Mouse (Mus musculus) kidney, postnatal 36 days (tissue): ENCODE results near the gene Pip5k1c.

Experiments
- DNase-seq, 2 experiments: peaks; one replicate each; pipeline ENCODE4 v3.0.0; 2021 to 2022; ENCODE audit warnings: mixed read lengths in 2 of 2

The Pip5k1c gene

DNA sequence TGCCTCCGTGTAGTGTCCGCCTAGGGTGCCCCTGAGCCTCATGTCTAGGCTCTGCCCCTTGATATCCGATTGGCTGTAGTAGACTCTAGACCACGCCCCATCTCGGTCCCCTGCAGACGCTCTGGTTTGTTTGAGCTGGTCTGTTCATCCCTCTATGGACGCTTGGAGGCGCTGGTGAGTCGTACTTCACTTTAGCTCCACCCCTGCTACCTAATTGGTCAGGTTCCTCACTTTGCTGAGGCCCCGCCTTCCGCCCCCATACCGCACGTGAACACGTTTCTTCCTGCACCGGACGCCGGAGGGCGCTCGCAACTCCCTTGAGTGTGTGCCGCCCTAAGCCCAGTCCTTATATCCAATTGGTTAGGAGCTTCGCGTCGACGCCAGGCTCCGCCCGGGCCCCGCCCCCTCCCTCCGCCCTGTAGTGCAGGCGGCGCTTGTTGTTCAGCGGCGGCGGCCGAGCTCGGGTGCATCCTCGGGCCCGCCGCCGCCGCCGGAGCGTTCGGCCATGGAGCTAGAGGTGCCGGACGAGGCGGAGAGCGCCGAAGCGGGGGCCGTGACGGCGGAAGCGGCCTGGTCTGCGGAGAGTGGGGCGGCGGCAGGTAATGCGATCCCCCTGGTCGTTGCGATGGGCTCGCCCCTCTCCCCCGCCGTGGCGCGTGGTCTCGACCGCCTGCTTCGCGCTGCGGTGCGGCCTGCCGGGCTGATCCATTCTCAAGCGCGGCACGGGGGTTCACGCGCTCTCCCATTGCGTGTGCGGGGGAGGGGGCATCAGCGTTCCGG is at the start of gene Pip5k1c:
Pip5k1c (plus strand) TSS at position 410 of the 780 bp plus-strand sequence.
- DNase-seq, result peak; percentile 100

DNA sequence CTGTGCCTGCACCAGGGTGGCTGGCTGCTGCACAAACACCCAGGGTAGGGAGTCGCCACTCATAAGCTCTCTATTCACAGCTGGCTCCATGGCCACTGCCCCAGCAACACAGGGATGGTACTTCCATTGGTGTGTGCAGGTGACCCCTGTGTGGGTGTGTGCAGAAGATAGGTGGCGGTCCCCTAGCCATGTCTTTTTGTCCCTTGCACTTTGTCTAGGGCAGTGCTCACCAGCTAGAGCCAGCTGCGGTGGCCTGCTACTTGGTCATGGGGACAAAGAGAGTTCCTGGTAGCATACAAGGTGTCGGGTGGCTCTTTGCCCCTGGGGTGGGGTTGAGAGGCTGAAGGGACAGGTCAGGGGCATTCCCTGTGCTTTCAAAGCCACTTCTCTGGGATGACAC is 48.6 kb upstream of the Pip5k1c start:
- DNase-seq, result no peak

DNA sequence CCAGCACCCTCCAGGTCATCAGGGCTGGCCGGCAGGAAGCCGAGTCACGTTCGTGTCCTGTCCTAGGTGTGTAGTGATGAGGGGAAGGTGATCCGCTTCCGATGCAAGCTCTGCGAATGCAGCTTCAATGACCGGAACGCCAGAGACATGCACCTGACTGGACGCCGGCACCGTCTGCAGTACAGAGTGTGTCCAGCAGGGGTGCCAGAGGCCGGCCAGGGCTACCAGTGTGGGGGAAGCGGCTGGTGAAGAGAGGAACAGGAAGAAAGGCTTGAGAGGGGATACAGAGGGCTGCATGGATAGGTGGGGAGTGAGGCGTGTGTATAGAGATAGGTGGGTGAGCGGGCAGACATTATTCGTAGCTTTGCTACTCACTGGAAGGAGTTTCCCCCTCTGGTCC is 48.2 kb upstream of the Pip5k1c start:
- peak; percentile 67 to 93 for DNase-seq

DNA sequence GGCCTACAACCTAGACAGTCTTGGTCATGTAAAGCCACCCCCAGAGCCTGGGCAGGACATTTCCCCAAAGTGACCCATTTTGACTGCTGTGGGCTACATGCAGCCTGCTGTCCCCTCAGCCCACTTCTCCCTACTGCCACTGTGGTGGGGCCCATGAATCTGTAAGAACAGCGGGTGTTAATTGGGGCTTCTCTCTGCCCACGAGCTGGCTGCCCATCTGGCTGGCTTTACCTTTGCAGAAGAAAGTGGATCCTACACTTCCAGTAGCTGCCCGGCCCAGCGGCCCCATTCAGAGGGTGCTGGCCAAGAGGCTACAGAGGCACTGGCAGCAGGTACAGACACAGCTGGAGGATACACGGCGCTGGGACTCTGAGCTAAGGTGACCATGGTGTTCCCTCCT is 47.6 kb upstream of the Pip5k1c start:
- no peak for DNase-seq

DNA sequence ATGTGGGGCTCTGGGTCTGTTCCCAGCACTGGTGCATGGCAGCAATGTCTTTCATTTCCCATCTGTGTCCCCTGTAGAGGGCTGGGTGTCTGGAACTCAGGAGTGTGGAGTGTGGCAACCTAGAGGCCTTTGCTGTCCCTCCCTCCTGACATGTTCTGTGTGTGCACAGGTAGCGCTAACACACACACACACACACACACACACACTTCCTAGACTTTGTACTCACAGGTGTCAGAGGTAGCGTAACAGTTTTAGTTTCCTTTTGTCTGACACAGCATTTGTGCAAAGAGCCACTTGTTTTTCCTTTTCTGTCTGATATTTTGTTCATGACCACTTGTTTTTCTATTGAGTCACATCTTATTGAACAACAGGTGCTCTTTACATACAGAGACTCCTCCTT is 45.0 kb upstream of the Pip5k1c start:
- DNase-seq, result no peak

DNA sequence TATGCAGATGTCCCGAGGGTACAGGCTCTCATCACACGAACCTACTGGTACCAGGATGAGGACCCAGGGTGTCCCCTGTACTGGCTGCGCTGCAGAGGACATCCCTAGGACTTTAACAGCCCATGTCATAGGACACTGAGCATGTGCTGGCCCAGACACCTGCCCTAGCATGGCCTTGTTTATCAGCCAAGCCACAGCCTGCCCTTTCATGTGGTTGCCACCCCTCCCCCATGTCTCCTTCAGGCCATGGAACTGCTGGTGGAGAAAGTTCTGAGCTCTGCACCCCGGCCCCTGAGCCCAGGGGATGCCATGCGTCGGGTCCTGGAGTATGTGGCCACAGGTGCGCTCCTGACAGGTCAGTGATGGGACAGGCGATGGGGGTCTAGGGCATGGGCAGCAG is 43.3 kb upstream of the Pip5k1c start:
- DNase-seq, result no peak

DNA sequence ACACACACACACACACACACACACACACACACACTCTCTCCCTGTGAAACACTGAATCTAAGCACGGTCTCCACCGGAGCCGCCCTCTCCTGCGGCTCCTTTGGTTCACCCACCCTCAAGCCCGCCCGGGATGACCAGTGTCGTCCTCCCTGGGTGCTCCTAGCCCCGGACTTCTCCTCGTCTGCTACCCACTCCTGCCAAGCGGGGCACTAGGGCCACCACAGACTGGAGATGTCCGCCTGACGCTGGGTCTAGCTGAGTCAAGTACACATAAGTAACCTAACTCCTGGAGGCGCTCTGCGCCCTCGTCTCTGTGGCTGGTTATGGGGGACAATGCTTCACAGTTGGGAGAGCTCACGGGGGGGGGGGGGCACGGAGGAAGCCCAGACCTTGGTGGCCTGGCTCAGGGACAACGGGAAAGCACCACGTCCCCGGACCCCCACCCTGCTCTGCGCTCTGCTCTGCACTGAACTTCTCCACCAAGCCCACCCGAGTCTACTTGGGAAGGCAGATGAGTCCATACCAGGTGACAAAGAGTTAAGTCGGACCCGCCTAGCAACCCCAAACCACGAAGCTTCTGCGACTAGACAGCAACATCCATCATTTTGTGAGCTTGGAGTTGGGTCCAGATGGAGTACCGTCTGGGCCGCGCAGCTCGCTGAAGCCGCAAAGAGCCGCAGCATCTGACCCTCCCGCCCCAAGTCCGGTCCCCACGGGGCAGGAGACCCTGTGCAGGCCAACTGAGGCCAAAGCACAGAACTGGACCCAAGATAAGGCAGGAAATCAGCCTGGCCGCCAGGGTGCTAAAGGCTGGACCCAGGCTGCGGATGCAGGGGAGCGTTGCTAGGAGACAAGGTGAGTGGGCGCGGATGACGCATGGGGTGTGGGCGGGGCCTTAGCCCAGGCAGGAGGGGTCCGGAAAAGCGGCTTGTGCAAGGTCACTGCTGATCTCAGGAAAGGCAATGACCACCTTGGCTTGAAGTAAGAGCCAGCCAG is 40.0 kb upstream of the Pip5k1c start, which contains the start of gene Matk:
Matk (plus strand) TSS at position 512 of the 996 bp plus-strand sequence.
- DNase-seq, result peak; percentile 29 to 47

DNA sequence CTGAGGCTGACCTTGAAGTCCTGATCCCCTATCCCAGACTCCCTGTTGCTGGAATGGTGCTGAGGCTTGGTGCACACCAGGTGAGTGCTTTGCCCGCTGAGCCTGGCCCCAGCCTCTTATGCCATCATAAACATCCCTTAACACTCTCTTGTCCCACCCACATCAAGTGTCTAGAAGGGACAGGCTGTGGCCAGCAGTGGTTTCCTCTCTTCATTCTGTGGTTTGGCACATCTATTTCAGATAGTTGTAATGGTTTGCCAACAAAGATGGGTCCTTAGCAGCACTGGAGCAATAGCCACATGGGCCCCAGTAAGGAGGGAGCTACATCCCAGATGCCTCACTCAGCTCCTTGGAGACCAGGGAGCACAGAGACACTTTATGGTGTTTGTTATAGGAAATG is 37.9 kb upstream of the Pip5k1c start:
- DNase-seq, result no peak

DNA sequence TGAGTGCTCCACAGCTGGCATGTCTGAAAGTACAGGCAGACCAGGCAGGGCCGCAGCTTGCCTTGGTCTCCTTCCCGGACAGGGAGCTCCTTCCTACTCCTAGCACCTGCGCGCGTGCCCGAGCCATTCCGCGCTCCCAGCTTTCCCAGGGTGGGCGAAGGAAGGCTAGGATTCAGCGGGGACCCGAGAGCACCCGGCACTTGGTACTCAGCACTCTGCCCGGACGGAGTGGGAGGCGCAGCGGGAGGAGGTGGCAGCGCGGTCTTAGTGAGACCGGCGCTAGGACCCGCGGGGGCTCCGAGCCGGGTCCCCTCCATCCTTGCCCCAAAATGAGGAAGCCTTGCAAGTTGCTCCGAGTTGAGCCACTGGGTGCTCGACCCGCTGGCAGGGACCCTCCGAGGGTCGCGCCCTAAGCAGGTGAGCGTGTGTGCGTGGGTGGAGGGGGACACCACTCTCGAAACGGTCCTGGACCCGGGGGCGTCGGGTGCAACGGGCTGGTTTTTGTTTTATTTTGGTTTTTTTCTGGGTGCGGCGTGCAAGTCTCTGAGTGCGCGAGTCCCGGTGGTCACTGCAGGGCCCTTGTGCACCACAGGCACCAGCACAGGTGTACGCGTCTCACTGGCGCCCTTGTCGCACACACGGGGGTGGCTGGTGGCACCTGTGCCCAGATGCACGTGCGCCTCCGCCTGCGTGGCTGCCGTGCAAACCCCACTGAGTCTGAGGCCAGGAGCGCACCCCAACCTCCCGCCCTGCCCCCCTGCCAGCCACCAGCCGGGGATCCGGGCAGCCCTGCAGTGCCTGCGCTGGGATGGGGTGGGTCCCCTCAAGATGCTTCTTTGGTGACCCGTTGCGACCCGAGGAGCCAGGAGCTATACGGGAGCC is 35.4 kb upstream of the Pip5k1c start:
- no peak for DNase-seq

DNA sequence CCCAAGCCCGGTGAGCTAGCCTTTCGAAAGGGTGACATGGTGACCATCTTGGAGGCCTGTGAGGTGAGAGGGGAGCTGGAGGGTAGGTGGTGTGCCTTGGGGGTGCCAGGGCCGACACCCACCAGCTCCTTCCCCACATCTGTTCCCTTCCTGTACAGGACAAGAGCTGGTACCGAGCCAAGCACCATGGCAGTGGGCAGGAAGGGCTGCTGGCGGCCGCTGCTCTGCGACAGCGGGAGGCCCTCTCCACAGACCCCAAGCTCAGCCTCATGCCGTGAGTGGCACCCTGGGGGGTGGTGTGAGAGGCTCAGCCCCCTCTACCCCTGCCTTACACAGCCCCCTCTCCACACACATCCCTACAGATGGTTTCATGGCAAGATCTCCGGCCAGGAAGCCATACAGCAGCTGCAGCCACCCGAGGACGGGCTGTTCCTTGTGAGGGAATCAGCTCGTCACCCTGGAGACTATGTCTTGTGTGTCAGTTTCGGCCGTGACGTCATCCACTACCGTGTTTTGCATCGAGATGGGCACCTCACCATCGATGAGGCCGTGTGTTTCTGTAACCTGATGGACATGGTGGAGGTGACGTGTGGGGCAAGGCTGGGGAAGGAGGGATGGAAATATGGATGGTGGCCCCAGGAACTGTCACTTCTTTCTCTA is 33.4 kb upstream of the Pip5k1c start:
- DNase-seq, result no peak

DNA sequence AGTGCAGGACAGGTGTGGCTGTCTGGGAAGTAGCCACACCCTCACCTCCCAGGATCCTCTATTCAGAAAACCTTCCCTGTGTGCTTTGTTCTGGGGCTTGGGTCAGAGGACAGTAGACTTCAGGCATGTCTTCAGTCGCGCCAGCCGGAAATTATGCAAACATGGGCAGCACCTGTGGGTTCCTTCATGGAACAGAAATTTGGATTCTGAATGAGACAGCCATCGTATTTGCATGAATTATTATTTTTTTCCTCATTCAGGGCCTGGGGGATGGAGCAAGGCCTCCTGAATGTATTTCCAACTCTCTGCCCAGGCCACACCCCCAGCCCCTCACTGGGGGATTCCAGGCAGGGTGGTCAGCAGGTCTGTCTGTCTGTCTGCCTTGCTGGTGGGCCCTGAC is 31.7 kb upstream of the Pip5k1c start:
- DNase-seq, result no peak

DNA sequence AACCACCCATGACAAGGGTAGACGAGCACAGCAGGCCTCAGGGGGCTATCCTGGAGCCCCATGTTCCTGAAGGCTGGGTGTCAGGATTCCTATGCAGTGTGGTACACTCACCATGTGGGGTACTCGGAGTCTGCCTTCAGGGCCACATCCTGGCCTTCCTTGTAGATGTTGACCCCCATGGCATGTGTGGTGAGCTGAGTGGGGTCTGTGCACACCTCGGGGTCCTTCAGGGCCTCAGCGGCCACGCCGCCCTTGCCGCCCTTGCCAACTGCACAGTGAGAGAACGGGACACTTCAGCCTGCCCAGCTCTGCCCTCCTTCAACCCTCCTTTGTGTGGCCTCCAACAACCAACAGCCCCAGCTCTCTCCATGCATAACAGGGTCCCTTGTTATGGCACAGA is 27.2 kb upstream of the Pip5k1c start:
- DNase-seq, result no peak

DNA sequence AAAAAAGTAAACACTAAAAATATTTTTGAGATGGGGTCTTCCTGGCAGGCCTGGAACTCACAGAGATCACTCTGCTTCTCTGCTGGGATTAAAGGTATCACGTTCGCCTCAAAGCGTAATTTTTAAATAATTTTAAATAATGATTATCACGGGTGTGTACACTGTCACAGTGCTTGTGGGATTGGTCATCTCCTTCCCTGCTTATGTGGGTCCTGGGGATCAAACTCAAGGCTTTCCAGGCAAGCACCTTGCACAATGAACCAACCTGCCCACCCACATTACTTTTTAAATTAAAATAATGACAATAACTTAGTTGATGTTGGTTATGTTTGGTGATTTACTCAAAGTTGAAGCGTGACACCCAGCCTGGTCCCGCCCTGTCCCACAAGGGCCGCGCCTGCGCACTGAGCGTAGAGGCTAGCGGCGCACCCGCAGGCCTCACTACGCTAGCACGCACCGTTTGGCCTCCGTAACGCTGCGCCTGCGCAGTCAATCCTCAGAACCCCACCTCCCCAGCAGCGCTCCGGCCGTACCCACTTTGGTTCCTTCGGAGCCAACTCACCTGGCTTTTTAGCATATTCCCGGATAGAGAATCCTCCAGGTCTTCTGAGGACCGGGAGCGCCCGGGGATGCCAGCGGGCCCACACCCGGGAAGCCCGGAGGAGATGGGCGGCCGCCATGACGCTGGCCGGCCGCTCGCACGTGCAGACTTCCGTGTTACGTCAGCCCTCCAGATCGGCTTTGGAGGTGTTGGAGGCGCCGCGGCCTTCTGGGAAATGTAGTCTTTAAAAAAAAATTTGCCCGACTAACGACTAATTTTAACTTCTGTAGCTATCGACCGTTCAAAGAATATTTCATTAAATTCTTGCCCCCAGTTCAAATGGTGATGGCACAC is 26.3 kb upstream of the Pip5k1c start, which contains the start of the genes Mrpl54 and Apba3:
Mrpl54 (minus strand) TSS at position 724 of the 895 bp plus-strand sequence.
Apba3 (plus strand) TSS at position 750 of the 895 bp plus-strand sequence.
- peak; percentile 96 to 99 for DNase-seq

DNA sequence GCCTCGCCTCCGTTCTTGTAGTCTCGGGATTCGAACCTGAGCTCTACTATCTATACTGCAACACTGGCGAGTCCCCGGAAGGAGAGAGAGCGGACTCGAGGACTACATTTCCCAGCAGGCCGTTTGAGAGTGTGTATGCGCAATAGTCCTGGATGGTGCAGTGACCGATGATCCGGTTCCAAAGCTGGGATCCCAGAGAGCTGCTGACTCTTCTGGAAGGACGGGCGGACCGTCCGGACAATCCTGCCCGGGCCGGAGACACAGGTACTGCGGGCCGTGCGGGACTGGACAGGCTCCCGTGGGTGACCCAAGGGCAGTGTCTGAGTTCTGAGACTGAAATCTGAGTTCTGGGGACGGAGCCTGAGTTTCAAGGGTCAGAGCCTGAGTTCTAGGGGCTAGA is 24.7 kb upstream of the Pip5k1c start:
- DNase-seq, result peak; percentile 90 to 95

DNA sequence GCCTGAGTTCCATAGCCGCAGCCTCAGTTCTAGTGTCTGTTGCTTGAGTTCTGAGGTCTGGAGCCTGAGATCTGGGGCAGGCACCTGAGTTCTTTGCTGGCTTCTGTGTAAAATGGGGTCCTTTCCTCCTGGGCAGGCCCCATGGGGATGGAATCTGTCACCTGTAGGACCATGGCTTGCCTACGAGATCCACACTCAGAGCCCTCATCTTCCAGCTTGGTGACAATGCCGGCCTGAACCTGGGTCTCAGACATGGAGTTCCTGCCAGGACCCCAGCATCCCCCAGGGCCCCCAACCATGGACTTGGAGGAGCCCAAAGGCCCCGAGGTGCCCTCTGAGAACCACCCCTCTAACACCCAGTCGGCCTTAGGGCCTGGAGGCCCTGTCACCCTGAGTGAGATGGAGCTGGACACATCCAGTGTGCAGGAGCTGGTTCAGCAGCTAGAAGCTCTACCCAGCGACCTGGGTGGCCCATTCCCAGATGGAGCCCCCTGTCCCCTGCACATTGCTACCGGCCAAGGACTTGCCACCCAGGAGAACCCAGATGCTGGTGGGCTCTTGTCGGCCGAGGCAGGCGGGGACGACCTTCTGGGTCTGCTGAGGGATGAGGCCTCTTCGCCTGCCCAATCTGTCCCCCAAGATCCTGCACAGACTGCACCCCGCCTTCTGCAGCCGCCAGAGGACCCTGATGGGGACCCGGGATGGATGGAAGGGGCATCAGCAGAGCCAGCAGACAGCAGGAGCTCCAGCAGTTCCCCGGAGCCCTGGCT is 23.9 kb upstream of the Pip5k1c start:
- DNase-seq, result no peak

DNA sequence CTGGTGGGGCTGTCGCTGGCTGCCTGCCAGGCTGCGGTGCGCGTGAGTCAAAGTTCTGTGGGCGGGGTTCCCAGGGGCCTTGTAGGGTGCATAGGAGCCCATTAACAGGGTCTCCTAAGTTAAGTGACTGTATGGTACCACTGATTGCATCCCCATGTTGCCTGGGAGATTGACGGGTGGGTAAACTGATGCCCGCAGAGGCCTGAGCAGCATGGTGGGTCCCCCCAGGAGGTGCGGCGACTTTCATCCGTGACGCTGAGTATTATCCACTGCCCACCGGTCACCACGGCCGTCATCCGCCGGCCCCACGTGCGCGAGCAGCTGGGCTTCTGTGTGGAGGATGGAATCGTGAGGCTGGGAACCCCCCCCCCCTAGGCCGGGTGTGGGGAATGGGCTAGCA is 20.4 kb upstream of the Pip5k1c start:
- no peak for DNase-seq

DNA sequence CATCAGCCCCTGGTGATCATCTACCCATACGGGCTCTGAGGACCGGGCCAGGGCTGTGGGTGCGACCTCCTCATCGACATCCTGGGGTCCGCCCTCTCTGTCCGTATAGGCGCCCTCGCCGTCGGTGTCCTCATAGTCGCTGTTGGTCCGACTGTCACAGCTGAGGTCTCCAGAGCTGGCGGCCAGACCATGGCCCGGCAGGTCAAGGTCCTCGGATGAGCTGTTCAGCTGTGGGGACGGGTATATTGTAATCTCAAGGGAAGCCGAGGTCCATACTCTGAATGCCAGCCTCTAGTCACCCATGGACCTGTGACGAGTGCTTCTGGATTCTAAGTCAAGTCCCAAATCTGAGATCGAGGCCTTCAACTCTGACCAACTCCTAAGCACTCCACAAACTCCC is 18.9 kb upstream of the Pip5k1c start:
- no peak for DNase-seq

DNA sequence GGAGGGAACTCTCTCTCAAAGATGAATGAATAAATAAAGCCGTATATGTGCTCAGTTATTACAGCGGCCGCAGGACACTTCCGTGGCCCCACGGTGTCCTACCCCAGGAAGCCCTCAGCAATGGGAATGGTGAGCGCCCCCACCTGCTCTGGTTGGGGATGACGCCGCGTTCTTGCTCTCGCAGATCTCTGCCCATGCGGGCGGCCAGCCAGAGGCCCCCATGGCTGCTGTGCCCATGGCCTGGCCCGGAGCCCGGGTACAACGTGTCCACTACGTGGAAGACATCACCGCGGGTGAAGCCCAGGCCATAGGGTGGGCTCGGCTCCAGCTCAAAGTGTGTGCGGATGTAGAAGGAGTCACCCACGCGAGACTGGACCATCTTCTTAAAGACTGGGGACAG is 15.1 kb upstream of the Pip5k1c start:
- DNase-seq, result no peak

DNA sequence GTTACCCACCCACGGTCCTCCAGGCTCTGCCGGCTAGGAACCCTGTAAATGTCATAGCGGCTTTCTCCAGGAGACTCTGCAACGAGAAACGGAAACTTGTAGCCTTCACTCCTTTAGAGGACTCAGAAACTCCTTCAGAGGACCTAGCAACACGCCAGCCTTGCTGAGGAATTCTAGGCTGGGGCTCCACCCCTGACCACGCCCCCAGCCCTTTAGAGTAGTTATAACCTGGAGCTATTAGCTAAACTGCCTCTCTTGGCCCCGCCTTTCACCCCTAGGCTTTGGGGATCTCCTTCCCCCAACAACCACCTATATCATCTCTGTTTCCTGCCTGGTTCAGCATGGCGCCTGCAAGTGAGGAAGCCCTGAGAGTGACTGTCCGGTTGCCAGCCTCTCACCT is 13.3 kb upstream of the Pip5k1c start:
- peak in 1 of 2 experiments; percentile 62 for DNase-seq

DNA sequence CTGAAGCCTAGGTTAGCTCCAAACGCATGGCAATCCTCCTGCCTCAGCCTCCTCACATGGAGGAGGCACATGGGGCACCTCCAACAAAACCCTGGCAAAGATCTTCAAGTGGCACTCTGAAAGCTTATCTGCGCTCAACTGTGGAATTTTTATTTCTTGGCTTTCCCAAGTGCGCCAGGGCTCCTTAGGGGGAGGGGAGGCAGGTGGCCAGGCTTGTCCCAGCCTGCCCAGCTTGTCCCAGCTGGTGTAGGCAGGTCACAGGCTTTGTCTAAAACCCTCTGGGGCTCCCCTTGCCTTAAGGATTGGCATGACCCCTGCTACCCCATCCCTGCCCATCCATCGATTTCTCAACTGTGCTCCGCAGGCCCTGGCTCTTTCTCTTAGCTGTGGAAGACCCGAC is 8.6 kb upstream of the Pip5k1c start:
- peak; percentile 53 to 56 for DNase-seq
